Mouse (Mus musculus): Measurements from ENCODE around the gene Xbp1. TPM values are rescaled to one million over a fixed set of nuclear protein-coding genes. Genes with fewer than 3 reads are reported as not detected.
"Not testable (repeated sequence)": the region's sequence is repeated elsewhere in the genome, so short reads cannot be mapped to it uniquely, and the experiment has no call there.

The Xbp1 gene
- polyA plus RNA-seq, 1 experiment from 2014 or later: 93.9 TPM

GRCm38 (mm10) chr11:5525418-5525817, 5.0 kb downstream of the Xbp1 start:
- Histone ChIP-seq H3K4me1 (peaks cover 16% of the 10 kb centered on the region), H3K9me3 (no peaks in the 10 kb centered on the region), H3K27ac (no peak overlapping the region), H3K36me3 (replicated peaks) (peaks cover 82% of the 10 kb centered on the region), H3K4me3 (no peak overlapping the region), H3K27me3 (ENCODE audit: poor library complexity, severe bottlenecking) (no peaks in the 10 kb centered on the region)
- no peak for DNase-seq (ENCODE audit: extremely low spot score, low spot score)
- 83% methylated on average over 4 of the region's 4 CpGs for WGBS

GRCm38 (mm10) chr11:5526573-5527439, 6.3 kb downstream of the Xbp1 start:
- 95% methylated on average over 7 of the region's 7 CpGs for WGBS
- Histone ChIP-seq H3K9me3 (no peaks in the 10 kb centered on the region), H3K27me3 (ENCODE audit: poor library complexity, severe bottlenecking) (no peaks in the 10 kb centered on the region), H3K4me3 (no peak overlapping the region), H3K36me3 (replicated peaks) (peaks cover 96% of the 10 kb centered on the region), H3K4me1 (peaks cover 15% of the 10 kb centered on the region), H3K27ac (no peak overlapping the region)
- no peak for DNase-seq (ENCODE audit: extremely low spot score, low spot score)

GRCm38 (mm10) chr11:5527865-5528523, 7.5 kb downstream of the Xbp1 start:
- Histone ChIP-seq H3K4me3 (no peak overlapping the region), H3K36me3 (replicated peaks) (peaks cover 100% of the 10 kb centered on the region), H3K27ac (no peak overlapping the region), H3K27me3 (ENCODE audit: poor library complexity, severe bottlenecking) (no peaks in the 10 kb centered on the region), H3K4me1 (peaks cover 3% of the 10 kb centered on the region), H3K9me3 (no peaks in the 10 kb centered on the region)
- no peak for DNase-seq (ENCODE audit: extremely low spot score, low spot score)
- WGBS: 88% methylated on average over 5 of the region's 5 CpGs

GRCm38 (mm10) chr11:5528841-5529240, 8.4 kb downstream of the Xbp1 start:
- no peaks in the 10 kb centered on the region for H3K9me3 ChIP-seq
- no peaks in the 10 kb centered on the region for H3K27me3 ChIP-seq (ENCODE audit: poor library complexity, severe bottlenecking)
- no peak for DNase-seq (ENCODE audit: extremely low spot score, low spot score)
- H3K4me1 ChIP-seq: no peaks in the 10 kb centered on the region
- H3K36me3 ChIP-seq (replicated peaks): peaks cover 100% of the 10 kb centered on the region
- H3K27ac ChIP-seq: no peak overlapping the region
- WGBS: 92% methylated on average over 5 of the region's 5 CpGs
- no peak overlapping the region for H3K4me3 ChIP-seq

- peaks cover 100% of the 10 kb centered on the region for H3K36me3 ChIP-seq (replicated peaks)
- no peaks in the 10 kb centered on the region for H3K27me3 ChIP-seq (ENCODE audit: poor library complexity, severe bottlenecking)
- no peaks in the 10 kb centered on the region for H3K4me1 ChIP-seq
- no peaks in the 10 kb centered on the region for H3K9me3 ChIP-seq
- DNase-seq (ENCODE audit: extremely low spot score, low spot score): no peak
- WGBS: 85% methylated on average over 5 of the region's 5 CpGs
- no peak overlapping the region for H3K27ac ChIP-seq
- no peak overlapping the region for H3K4me3 ChIP-seq
These were observed 9.7 kb downstream of the Xbp1 start for GRCm38 (mm10) chr11:5530172-5530571.

- Histone ChIP-seq H3K4me1 (no peaks in the 10 kb centered on the region), H3K27ac (no peak overlapping the region), H3K27me3 (ENCODE audit: poor library complexity, severe bottlenecking) (no peaks in the 10 kb centered on the region), H3K9me3 (no peaks in the 10 kb centered on the region), H3K36me3 (replicated peaks) (peaks cover 98% of the 10 kb centered on the region), H3K4me3 (no peak overlapping the region)
- 73% methylated on average over 6 of the region's 6 CpGs for WGBS
- DNase-seq (ENCODE audit: extremely low spot score, low spot score): no peak
These were observed 10.3 kb downstream of the Xbp1 start for GRCm38 (mm10) chr11:5530717-5531116.

- WGBS: 92% methylated on average over 5 of the region's 5 CpGs
- no peak for DNase-seq (ENCODE audit: extremely low spot score, low spot score)
- Histone ChIP-seq H3K36me3 (replicated peaks) (peaks cover 93% of the 10 kb centered on the region), H3K27me3 (ENCODE audit: poor library complexity, severe bottlenecking) (no peaks in the 10 kb centered on the region), H3K4me1 (peaks cover 2% of the 10 kb centered on the region), H3K4me3 (no peak overlapping the region), H3K9me3 (no peaks in the 10 kb centered on the region), H3K27ac (no peak overlapping the region)
These were observed 12.6 kb downstream of the Xbp1 start for GRCm38 (mm10) chr11:5533108-5533507.

- H3K4me3 ChIP-seq; H3K27ac ChIP-seq; H3K27me3 ChIP-seq (ENCODE audit: poor library complexity, severe bottlenecking); DNase-seq (ENCODE audit: extremely low spot score, low spot score); H3K9me3 ChIP-seq: not testable (repeated sequence)
- 93% methylated on average over 4 of the region's 4 CpGs for WGBS
- peaks cover 30% of the 10 kb centered on the region for H3K4me1 ChIP-seq
- peaks cover 72% of the 10 kb centered on the region for H3K36me3 ChIP-seq (replicated peaks)
These were observed 17.0 kb downstream of the Xbp1 start for GRCm38 (mm10) chr11:5537454-5537853.

GRCm38 (mm10) chr11:5540331-5540730, 19.9 kb downstream of the Xbp1 start:
- H3K36me3 ChIP-seq (replicated peaks): peaks cover 43% of the 10 kb centered on the region
- WGBS: 43% methylated on average over 4 of the region's 4 CpGs
- DNase-seq (ENCODE audit: extremely low spot score, low spot score): no peak
- no peaks in the 10 kb centered on the region for H3K9me3 ChIP-seq
- peak overlapping the region; percentile 79 for H3K4me3 ChIP-seq
- H3K27me3 ChIP-seq (ENCODE audit: poor library complexity, severe bottlenecking): no peaks in the 10 kb centered on the region
- peaks cover 30% of the 10 kb centered on the region for H3K4me1 ChIP-seq
- no peak overlapping the region for H3K27ac ChIP-seq

GRCm38 (mm10) chr11:5541230-5541798, 20.9 kb downstream of the Xbp1 start:
- WGBS: 6% methylated on average over 28 of the region's 28 CpGs
- no peaks in the 10 kb centered on the region for H3K27me3 ChIP-seq (ENCODE audit: poor library complexity, severe bottlenecking)

GRCm38 (mm10) chr11:5541799-5542481, 21.5 kb downstream of the Xbp1 start, which contains the start of gene Ccdc117:
Ccdc117 (minus strand) TSS chr11:5542187.
- WGBS: under 1% methylated on average over 65 of the region's 65 CpGs
- peaks cover 30% of the 10 kb centered on the region for H3K4me1 ChIP-seq
- H3K27me3 ChIP-seq (ENCODE audit: poor library complexity, severe bottlenecking): no peaks in the 10 kb centered on the region
- peak within 1 kb of the TSS; percentile 79 for H3K4me3 ChIP-seq
- peaks cover 30% of the 10 kb centered on the region for H3K36me3 ChIP-seq (replicated peaks)
- H3K27ac ChIP-seq: peak within 1 kb of the TSS; percentile 94
- H3K9me3 ChIP-seq: no peaks in the 10 kb centered on the region
- DNase-seq (ENCODE audit: extremely low spot score, low spot score): peak; percentile 91

More at GRCm38 (mm10) chr11:5541230-5541798, 20.9 kb downstream of the Xbp1 start:
- H3K4me1 ChIP-seq: peaks cover 30% of the 10 kb centered on the region
- H3K27ac ChIP-seq: peak overlapping the region; percentile 94
- H3K4me3 ChIP-seq: peak overlapping the region; percentile 79
- DNase-seq (ENCODE audit: extremely low spot score, low spot score): no peak
- H3K36me3 ChIP-seq (replicated peaks): peaks cover 36% of the 10 kb centered on the region
- H3K9me3 ChIP-seq: no peaks in the 10 kb centered on the region

GRCm38 (mm10) chr11:5542482-5543185, 22.2 kb downstream of the Xbp1 start:
- Histone ChIP-seq H3K36me3 (replicated peaks) (peaks cover 27% of the 10 kb centered on the region), H3K9me3 (no peaks in the 10 kb centered on the region), H3K27me3 (ENCODE audit: poor library complexity, severe bottlenecking) (no peaks in the 10 kb centered on the region), H3K4me3 (peak overlapping the region; percentile 79), H3K4me1 (peaks cover 30% of the 10 kb centered on the region), H3K27ac (0 out of 2 replicates have a peak overlapping the region, but pooled peaks have one; percentile 51)
- DNase-seq (ENCODE audit: extremely low spot score, low spot score): no peak
- WGBS: 51% methylated on average over 5 of the region's 5 CpGs
